Mouse (Mus musculus) kidney, embryonic 14.5 days (tissue): Measurements from ENCODE around the gene Nisch. TPM values are rescaled to one million over a fixed set of nuclear protein-coding genes. Genes with fewer than 3 reads are reported as not detected.

Source experiments
- ATAC-seq: fragments of 200-750 bp; cut with Nextera tagmentation; 2 replicates; pipeline ENCODE4 v1.8.0; 2017; ENCODE audit warnings: moderate number of reproducible peaks, mild to moderate bottlenecking, moderate TSS enrichment, moderate library complexity; ENCODE audit not compliant: low FRiP score, low TSS enrichment
- H3K27ac ChIP-seq: fragments of 300-500 bp; sonication (generic); 2 replicates; pipeline ENCODE4 v1.5.1; 2014; ENCODE audit warnings: low read depth, mild to moderate bottlenecking, low read length, moderate library complexity, mixed read lengths
- H3K27me3 ChIP-seq: fragments of 300-500 bp; sonication (generic); 2 replicates; pipeline ENCODE4 v1.6.1; 2014; ENCODE audit warnings: mild to moderate bottlenecking, low read length; ENCODE audit not compliant: control insufficient read depth, insufficient read depth
- H3K36me3 ChIP-seq: fragments of 300-500 bp; sonication (generic); 2 replicates; pipeline ENCODE4 v1.6.1; 2014; ENCODE audit warnings: low read length, mixed read lengths; ENCODE audit not compliant: control insufficient read depth, insufficient read depth
- H3K4me1 ChIP-seq: fragments of 300-500 bp; sonication (generic); 2 replicates; pipeline ENCODE4 v1.6.1; 2014; ENCODE audit warnings: low read length, mixed read lengths; ENCODE audit not compliant: control insufficient read depth, insufficient read depth
- H3K4me2 ChIP-seq: fragments of 300-500 bp; sonication (generic); replicated peaks from 2 replicates; pipeline ENCODE4 v1.6.1; 2014; ENCODE audit warnings: low read depth, mild to moderate bottlenecking, low read length
- H3K4me3 ChIP-seq: fragments of 300-500 bp; sonication (generic); 2 replicates; pipeline ENCODE4 v1.5.1; 2014; ENCODE audit warnings: mild to moderate bottlenecking, low read length
- H3K9ac ChIP-seq: fragments of 300-500 bp; sonication (generic); 2 replicates; pipeline ENCODE4 v1.6.1; 2014; ENCODE audit warnings: low read depth, mild to moderate bottlenecking, low read length, moderate library complexity
- H3K9me3 ChIP-seq: fragments of 300-500 bp; sonication (generic); 2 replicates; pipeline ENCODE4 v1.6.1; 2016; ENCODE audit warnings: low read length; ENCODE audit not compliant: control insufficient read depth
- WGBS: fragments of 180-500 bp; shearing (Covaris S2); extraction: QIAGEN DNeasy Blood & Tissue Kit; methylation state at CpG from one replicate; pipeline ENCODE4 v1.1.7; 2014; 5-methylcytosine and 5-hydroxymethylcytosine counted together
- polyA plus RNA-seq: library from polyadenylated mRNA; unstranded; fragments of >200 nt; fragmentation: Nextera tagmentation; extraction: Ambion mirVana; gene quantifications from 2 replicates; pipeline ENCODE4 v1.2.1, GENCODE M21; 2014

Nisch gene
- polyA plus RNA-seq, 1 experiment from 2014 or later, result 375 TPM

DNA sequence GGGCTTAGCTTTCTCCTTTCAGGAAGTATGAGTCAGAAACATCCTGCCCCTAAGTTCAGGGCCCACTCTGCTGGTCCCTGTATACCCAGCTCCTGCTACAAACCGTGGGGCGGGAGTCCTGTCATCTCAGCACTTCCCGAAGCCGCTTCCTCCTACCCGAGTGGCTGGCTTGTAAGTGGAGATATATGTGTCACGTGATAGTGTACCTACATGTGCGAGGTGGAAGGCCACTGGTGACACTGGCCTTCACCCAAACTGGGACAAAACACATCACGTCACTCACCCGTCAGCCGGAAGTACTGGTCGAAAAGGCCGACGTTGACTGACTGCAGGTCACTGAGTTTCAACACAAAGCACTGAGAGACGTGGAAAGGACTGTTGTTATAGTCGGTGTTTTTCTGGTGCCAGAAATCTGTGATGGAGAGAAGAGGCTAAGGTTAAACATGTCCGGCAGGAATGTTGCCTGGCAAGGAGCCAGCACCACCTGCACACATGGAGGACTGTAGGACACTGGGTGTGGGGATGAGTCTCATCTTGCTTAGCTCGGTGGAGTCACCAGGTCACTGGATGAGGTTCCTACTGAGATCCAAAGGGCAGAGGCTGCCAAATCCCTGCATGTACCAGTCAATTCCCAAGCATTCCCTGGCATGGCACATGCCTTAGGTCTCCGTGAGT lies 43.8 kb downstream of the Nisch start:
- 76% methylated on average over 18 of the region's 18 CpGs for WGBS
- no peak for ATAC-seq
- no peak overlapping the region for H3K27ac ChIP-seq
- H3K4me1 ChIP-seq, result 0 out of 2 replicates have a peak, but pooled peaks cover 5% of the 10 kb centered on the region
- no peaks in the 10 kb centered on the region for H3K9me3 ChIP-seq
- H3K4me3 ChIP-seq, result no peak overlapping the region
- peaks cover 81% of the 10 kb centered on the region for H3K36me3 ChIP-seq
- H3K4me2 ChIP-seq, result no peak overlapping the region
- no peak overlapping the region for H3K9ac ChIP-seq
- no peaks in the 10 kb centered on the region for H3K27me3 ChIP-seq

DNA sequence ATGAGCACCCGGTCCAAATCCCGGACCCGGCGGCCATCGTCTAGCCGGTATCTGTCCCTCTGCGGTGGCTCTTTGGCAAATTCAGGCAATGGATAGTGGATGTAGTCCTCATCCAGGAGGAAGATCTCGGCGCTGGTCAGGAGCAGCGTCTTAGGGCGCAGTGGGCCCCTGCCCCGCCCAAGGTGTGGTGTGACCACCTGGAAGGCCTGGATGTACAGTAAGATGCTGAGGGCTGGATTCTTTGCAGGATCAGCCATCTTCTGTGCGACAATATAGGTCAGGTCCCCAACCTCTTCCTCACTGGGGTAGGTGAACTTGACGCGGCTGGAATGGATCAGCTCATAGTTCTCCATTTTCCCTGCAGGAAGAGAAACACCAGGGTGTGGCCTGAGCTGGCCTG lies 44.9 kb downstream of the Nisch start:
- no peaks in the 10 kb centered on the region for H3K27me3 ChIP-seq
- H3K4me2 ChIP-seq, result no peak overlapping the region
- H3K4me1 ChIP-seq, result 0 out of 2 replicates have a peak, but pooled peaks cover 5% of the 10 kb centered on the region
- peaks cover 70% of the 10 kb centered on the region for H3K36me3 ChIP-seq
- no peaks in the 10 kb centered on the region for H3K9me3 ChIP-seq
- no peak overlapping the region for H3K9ac ChIP-seq
- no peak for ATAC-seq
- no peak overlapping the region for H3K27ac ChIP-seq
- H3K4me3 ChIP-seq, result no peak overlapping the region
- 96% methylated on average over 15 of the region's 15 CpGs for WGBS

DNA sequence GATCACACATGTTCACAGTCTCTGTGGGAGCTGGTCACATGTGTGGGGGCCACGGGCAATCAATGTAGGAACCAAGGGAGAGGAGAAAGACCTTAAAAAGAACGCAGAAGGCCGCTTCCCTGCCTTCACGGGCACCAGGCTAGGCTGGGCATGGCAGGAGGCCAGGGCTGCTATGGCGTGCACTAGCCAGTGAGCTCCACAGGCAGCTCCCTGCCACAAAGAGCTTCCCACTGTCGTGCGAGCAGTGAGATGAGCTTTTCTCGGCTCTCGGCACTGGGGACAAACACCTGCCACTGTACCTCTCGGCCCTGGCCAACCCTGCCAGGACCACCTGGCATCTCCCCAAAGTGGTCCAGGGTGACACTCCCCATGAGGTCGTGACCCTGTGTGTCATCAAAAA lies 45.4 kb downstream of the Nisch start:
- ATAC-seq, result no peak
- Histone ChIP-seq H3K27me3 (no peaks in the 10 kb centered on the region), H3K27ac (no peak overlapping the region), H3K9me3 (no peaks in the 10 kb centered on the region), H3K4me2 (no peak overlapping the region), H3K4me1 (peaks cover 8% of the 10 kb centered on the region; the same call in 1 of the 2 replicates), H3K36me3 (peaks cover 65% of the 10 kb centered on the region), H3K9ac (no peak overlapping the region), H3K4me3 (no peak overlapping the region)
- WGBS, result 95% methylated on average over 11 of the region's 11 CpGs

DNA sequence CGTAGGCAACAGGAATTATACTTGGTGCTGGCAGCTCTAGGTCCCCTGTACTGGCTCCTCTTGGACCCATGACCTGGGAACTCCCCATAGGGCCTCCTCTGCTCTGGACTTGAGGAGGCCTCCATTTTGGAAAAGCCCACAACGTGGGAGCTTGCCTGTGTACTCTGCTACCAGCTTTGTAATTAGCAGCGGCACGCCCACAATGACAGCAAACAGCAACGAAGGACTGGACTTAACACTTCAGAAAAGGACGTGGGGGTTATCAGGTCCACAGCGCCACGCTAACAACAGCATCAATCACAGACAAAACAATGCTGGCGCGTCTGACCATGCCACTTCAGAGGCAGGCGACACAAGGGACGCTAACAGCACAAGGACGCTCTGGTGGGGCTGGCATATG lies 45.8 kb downstream of the Nisch start:
- Histone ChIP-seq H3K36me3 (peaks cover 61% of the 10 kb centered on the region), H3K4me1 (peaks cover 12% of the 10 kb centered on the region; the same call in 1 of the 2 replicates), H3K4me2 (no peak overlapping the region), H3K4me3 (no peak overlapping the region), H3K27me3 (no peaks in the 10 kb centered on the region), H3K9me3 (no peaks in the 10 kb centered on the region), H3K9ac (no peak overlapping the region), H3K27ac (no peak overlapping the region)
- ATAC-seq, result no peak
- 86% methylated on average over 13 of the region's 13 CpGs for WGBS

DNA sequence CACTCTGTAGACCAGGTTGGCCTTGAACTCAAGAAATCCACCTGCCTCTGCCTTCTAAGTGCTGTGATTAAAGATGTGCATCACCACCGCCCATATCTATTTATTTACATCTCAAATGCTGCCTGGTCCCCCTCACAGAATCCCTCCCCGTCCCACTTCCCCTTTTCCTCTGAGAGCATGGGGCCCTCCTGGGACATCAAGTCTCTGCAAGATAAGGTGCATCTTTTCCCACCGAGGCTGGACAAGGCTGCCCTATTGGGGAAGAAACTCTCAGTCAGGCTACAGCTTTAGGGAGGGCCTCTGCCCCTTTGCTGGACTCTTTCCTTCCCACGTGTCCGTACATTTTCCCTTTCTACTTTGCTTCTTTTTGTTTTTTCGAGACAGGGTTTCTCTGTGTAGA lies 47.2 kb downstream of the Nisch start:
- Histone ChIP-seq H3K36me3 (peaks cover 46% of the 10 kb centered on the region), H3K4me2 (no peak overlapping the region), H3K27ac (no peak overlapping the region), H3K9ac (no peak overlapping the region), H3K9me3 (no peaks in the 10 kb centered on the region), H3K4me1 (peaks cover 21% of the 10 kb centered on the region; the same call in 1 of the 2 replicates), H3K27me3 (no peaks in the 10 kb centered on the region), H3K4me3 (no peak overlapping the region)
- ATAC-seq, result no peak
- WGBS, result 76% methylated on average over 6 of the region's 6 CpGs

DNA sequence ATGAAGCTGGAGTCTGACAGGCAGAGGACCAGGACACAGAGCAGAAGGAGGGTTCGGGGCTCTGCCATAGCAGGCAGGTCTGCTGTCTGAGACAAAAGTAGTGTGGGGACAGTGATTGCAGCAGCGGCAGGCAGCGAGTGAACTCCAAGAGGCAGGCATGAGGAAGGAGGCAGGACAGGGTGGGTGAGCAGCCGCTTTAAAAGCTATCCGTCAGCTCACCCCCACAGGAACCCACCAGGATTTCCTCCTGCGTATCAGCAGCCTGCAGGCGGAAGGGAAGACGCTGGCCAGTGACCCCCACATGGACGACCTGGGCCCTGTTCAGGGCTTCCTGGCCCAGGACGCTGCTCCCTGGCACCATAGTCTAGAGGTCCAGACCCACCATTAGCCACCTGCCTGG lies 48.3 kb downstream of the Nisch start, which contains the start of gene Stab1:
Stab1 (minus strand) TSS at position 217 of the 400 bp plus-strand sequence.
- H3K36me3 ChIP-seq, result peaks cover 36% of the 10 kb centered on the region
- peak within 1 kb of the TSS; percentile 37; the same call in 1 of the 2 replicates for H3K9ac ChIP-seq
- no peak for ATAC-seq
- H3K27me3 ChIP-seq, result no peaks in the 10 kb centered on the region
- H3K27ac ChIP-seq, result peak within 1 kb of the TSS; percentile 39; the same call in 1 of the 2 replicates
- no peaks in the 10 kb centered on the region for H3K9me3 ChIP-seq
- WGBS, result 22% methylated on average over 10 of the region's 10 CpGs
- peak within 1 kb of the TSS; percentile 28 for H3K4me3 ChIP-seq
- peaks cover 21% of the 10 kb centered on the region; the same call in 1 of the 2 replicates for H3K4me1 ChIP-seq
- H3K4me2 ChIP-seq, result peak within 1 kb of the TSS; percentile 29

DNA sequence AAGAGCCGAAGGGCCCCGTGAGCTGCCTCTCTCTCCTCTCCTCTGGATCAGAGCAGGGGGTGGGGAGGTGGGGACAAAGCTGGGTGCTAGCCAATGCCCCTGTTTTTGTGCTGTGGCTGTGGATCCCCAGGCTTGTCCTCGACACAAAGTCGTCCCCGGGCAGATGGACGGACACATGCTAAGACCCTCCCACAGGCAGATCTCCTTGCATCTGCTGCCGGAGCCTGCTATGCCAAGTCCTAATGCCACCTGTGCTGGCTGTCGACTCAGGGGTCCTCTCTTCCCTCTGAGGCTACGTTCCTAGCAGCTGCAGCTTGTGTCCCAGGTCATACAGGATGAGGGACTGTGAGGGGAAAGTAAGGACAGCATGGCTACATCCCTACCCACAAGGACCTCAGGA lies 49.9 kb downstream of the Nisch start:
- Histone ChIP-seq H3K4me3 (peak overlapping the region; percentile 28; the same call in 1 of the 2 replicates), H3K4me1 (peaks cover 24% of the 10 kb centered on the region; the same call in 1 of the 2 replicates), H3K36me3 (peaks cover 20% of the 10 kb centered on the region), H3K9ac (peak overlapping the region; percentile 37; the same call in 1 of the 2 replicates), H3K27ac (peak overlapping the region; percentile 4; the same call in 1 of the 2 replicates), H3K27me3 (no peaks in the 10 kb centered on the region), H3K9me3 (no peaks in the 10 kb centered on the region), H3K4me2 (peak overlapping the region; percentile 29)
- ATAC-seq, result no peak
- 40% methylated on average over 9 of the region's 9 CpGs for WGBS

DNA sequence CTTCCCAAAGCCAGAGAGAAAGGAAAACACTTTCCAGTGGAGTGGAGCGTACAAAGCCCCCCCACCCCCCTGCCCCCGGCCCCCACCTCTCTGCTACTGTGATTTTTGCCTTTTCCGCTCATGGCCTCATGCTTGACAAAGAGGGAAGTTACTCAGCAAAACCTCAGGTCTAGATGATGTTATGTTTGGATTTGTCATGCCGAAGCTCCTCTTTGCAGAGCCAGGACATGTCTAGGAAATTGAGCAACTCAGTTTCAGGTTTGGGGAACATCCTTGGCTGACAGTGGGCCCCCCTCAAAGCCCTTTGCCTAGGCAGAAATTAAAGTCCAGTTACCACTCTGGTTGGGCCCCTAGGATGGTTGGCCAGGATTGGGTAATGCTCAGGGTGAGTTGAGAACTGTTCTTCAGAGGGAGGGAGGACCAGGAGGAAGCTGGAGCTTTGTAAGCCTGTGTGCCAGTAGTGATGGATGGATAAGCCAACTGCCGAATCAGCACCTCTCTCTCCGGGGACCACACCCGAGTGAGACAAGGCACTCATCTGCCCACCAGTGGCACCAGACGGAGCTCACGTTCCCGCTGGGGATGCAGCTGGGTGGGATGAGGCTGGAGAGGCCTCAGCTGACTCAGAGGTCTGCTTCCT lies 50.6 kb downstream of the Nisch start:
- Histone ChIP-seq H3K27ac (no peak overlapping the region; the same call in 1 of the 2 replicates), H3K4me1 (peaks cover 26% of the 10 kb centered on the region; the same call in 1 of the 2 replicates), H3K9me3 (no peaks in the 10 kb centered on the region), H3K4me2 (peak overlapping the region; percentile 29), H3K9ac (no peak overlapping the region), H3K27me3 (no peaks in the 10 kb centered on the region), H3K4me3 (peak overlapping the region; percentile 5; the same call in 1 of the 2 replicates), H3K36me3 (peaks cover 12% of the 10 kb centered on the region)
- peak; percentile 20; the same call in 1 of the 2 replicates for ATAC-seq
- WGBS, result 27% methylated on average over 10 of the region's 10 CpGs

DNA sequence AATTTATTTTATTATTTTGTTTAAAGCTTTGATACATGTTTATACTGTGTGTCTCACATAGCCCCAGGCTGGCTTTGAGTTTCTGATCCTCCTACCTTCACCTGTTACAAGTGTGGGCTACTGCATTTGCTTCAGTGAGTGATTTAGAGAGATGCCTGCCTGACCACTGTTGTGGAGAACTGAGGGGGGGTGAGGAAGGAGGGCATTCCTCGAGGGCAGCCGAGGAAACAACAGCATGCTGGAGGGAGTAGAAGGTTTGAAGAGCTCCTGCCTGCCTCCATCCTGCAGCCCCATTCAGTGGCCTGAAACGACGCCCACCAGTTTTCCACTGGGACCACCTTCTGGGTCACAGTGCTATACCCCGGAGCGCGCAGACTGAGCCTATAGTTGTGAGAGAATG lies 51.3 kb downstream of the Nisch start:
- Histone ChIP-seq H3K4me1 (peaks cover 26% of the 10 kb centered on the region; the same call in 1 of the 2 replicates), H3K27ac (no peak overlapping the region), H3K36me3 (peaks cover 6% of the 10 kb centered on the region), H3K9me3 (no peaks in the 10 kb centered on the region), H3K27me3 (no peaks in the 10 kb centered on the region), H3K4me3 (no peak overlapping the region), H3K9ac (no peak overlapping the region), H3K4me2 (no peak overlapping the region)
- 34% methylated on average over 7 of the region's 7 CpGs for WGBS
- peak; percentile 62 for ATAC-seq
